Mouse (Mus musculus) adrenal gland, postnatal 25 days (tissue): ENCODE measurements around the gene Lsamp. TPM values are rescaled to one million over a fixed set of nuclear protein-coding genes. Genes with fewer than 3 reads are reported as not detected.

Source experiments
- DNase-seq: peaks from one replicate; pipeline ENCODE4 v3.0.0; 2021; ENCODE audit warnings: mixed read lengths
- total RNA-seq: library from RNA; stranded (reverse); gene quantifications from 2 replicates; pipeline ENCODE4 v1.2.3, GENCODE M21; 2021

Lsamp gene
- total RNA-seq, 1 experiment from 2014 or later = 8.0 TPM

- DNase-seq = no peak
Observed at GRCm38 (mm10) chr16:40271859-40272258, 287.7 kb downstream of the Lsamp start.

GRCm38 (mm10) chr16:40290132-40290531 lies 306.0 kb downstream of the Lsamp start:
- DNase-seq = no peak

GRCm38 (mm10) chr16:40294296-40294882 lies 310.2 kb downstream of the Lsamp start:
- DNase-seq = no peak

- no peak for DNase-seq
Observed at GRCm38 (mm10) chr16:40295240-40295639, 311.1 kb downstream of the Lsamp start.

GRCm38 (mm10) chr16:40307666-40308065 lies 323.5 kb downstream of the Lsamp start:
- no peak for DNase-seq

GRCm38 (mm10) chr16:40316199-40316598 lies 332.0 kb downstream of the Lsamp start:
- DNase-seq = no peak

GRCm38 (mm10) chr16:40324811-40325210 lies 340.6 kb downstream of the Lsamp start:
- no peak for DNase-seq

- no peak for DNase-seq
Observed at GRCm38 (mm10) chr16:40328249-40328820, 344.2 kb downstream of the Lsamp start.

- no peak for DNase-seq
Observed at GRCm38 (mm10) chr16:40369677-40370076, 385.5 kb downstream of the Lsamp start.

GRCm38 (mm10) chr16:40371291-40371690 lies 387.1 kb downstream of the Lsamp start:
- DNase-seq = no peak

GRCm38 (mm10) chr16:40375314-40375713 lies 391.2 kb downstream of the Lsamp start:
- no peak for DNase-seq

- no peak for DNase-seq
Observed at GRCm38 (mm10) chr16:40377129-40377799, 393.1 kb downstream of the Lsamp start.

GRCm38 (mm10) chr16:40392106-40392505 lies 407.9 kb downstream of the Lsamp start:
- no peak for DNase-seq

GRCm38 (mm10) chr16:40399531-40399930 lies 415.4 kb downstream of the Lsamp start:
- DNase-seq = no peak

- DNase-seq = no peak
Observed at GRCm38 (mm10) chr16:40434280-40434679, 450.1 kb downstream of the Lsamp start.

GRCm38 (mm10) chr16:40436415-40436814 lies 452.3 kb downstream of the Lsamp start:
- DNase-seq = no peak

- no peak for DNase-seq
Observed at GRCm38 (mm10) chr16:40437879-40438278, 453.7 kb downstream of the Lsamp start.

- no peak for DNase-seq
Observed at GRCm38 (mm10) chr16:40438876-40439275, 454.7 kb downstream of the Lsamp start.

- DNase-seq = no peak
Observed at GRCm38 (mm10) chr16:40446587-40446986, 462.4 kb downstream of the Lsamp start.

GRCm38 (mm10) chr16:40463411-40464058 lies 479.4 kb downstream of the Lsamp start:
- DNase-seq = no peak

- peak; percentile 3 for DNase-seq
Observed at GRCm38 (mm10) chr16:40466596-40466995, 482.4 kb downstream of the Lsamp start.

GRCm38 (mm10) chr16:40470946-40471345 lies 486.8 kb downstream of the Lsamp start:
- no peak for DNase-seq

GRCm38 (mm10) chr16:40471967-40472366 lies 487.8 kb downstream of the Lsamp start:
- DNase-seq = no peak
